Mouse (Mus musculus) urinary bladder, adult 18-20 months (tissue): ENCODE data around the gene Babam2.

Experiments used
- DNase-seq, 2 experiments: peaks; one replicate each; pipeline ENCODE4 v3.0.0; 2022; ENCODE audit warnings: low spot score in 2 of 2, mixed read lengths in 2 of 2

The Babam2 gene

DNA sequence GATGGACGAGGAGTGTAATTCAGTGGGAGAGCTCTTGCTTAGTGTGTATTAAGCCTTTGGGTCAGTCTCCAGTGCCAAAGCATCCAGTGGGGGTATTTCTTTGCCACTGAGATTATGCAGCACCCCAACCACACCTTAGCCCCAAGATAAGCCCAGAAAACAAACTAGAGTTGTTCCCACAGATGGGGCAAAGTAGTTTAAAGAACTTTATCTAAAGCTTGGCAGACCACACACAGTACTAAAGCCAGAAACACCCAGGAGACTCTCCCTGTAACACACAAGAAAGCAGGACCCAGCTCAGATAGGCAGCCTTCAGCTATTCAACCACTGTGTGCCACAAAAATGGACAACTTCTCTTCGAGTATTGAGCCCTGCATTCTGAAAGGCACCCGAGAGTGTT lies 376.6 kb downstream of the Babam2 start:
- DNase-seq, result no peak

DNA sequence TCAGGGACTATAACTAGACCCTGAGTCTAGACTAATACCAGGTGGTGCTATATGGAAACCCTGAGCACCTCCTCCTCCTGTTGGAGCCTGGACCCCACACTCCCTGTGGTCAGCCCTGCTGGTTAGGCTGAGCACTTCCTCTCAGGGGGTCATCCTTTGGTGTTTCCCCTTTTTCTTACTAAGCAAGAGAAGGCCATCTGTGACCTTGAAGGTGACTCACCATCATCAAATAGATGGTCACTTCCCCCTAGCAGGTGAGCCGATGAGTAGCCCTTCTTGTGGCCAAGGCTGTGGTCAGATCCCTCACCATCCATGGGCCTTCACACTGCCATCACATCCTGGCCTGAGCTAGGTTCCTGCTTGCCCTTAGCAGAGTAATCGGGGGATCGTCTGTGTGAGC lies 379.7 kb downstream of the Babam2 start:
- DNase-seq, result no peak

DNA sequence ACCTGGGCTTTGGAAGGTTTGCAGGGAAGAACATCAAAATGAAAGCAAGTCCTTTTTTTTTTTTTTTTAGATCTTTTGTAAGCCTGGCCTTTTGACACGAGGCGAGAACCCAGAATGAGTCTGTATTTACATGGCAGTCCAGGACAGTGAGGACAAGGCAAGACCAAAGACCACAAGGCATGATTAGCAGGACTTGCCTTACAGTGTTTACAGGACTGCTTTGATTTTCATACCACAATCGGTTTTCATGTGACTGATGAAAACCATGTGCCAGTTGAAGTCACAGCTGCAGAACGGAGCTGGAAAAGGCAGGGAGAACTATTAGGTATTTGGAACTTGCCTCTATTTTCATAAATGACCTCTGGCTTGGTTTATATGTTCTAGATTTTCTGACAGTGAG lies 381.5 kb downstream of the Babam2 start:
- no peak for DNase-seq

DNA sequence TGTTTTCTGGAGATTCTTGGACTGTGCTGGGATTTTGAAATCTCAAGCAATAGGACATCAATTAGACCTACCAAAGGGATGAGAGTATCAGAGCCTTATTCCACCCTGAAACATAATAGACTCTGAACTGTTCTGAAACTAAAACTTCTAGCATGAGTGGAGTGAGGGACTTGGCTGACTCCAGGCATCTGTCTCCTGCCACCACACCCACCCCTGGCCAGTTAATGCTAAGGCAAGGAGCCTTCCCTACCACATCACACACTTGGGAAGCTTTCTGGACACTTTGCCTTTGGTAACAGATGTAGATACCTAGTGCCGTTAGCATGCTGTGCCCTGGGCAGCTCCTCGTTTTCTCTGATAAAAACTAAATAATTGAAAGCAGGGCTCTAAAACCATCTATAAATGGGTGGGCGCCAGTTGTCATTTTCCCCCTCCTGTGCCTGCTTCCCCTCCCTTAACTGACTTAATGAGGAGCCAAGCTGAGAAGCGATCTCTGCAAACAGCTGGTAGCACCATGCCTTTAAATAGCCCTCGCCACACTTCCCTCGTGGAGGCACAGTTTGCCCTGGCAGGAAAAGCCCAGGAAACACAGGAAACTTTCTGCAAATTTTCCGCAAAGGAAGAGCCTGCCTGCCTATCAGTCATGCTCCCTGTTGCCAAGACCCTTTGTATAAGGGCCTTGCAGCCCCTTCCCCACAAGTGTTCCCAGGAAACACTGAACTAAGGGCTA lies 383.2 kb downstream of the Babam2 start:
- no peak for DNase-seq

DNA sequence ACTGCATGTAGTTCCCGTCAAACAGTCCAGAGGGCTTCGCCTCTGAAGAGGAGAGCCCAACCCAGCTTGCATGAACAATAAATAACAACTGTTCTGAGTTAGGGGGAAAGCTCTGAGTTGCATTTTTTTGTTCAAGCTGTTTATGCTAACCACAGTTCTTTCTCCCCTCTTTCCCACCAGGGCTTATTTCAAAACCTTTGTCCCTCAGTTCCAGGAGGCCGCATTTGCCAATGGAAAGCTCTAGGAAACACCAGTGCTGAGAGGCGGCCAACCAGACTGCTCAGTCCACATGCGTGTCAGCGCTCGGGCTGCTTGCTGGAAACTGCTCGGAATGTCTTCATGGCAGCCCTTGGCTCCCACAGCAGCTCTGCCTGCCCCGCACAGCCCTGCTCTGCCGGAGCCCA lies 386.9 kb downstream of the Babam2 start:
- no peak for DNase-seq

DNA sequence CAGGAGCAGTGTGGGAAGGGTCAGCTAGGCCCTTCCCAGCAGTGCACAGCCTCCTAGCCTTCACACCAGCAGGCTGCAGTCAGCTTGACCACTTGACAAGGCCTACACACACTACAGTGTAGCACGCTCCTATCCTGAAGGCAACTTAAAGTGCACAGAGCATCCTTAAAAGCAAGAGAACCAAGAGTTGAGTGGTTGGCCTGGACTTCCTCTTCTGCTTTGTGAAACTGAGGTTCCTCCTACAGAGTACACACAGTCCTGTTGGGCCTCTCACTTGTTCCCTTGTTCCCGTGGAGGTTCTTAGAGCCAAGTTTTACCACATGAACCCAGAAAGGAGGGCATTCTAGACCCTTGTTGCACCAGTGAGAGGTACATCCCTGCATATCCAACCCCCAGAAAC lies 388.1 kb downstream of the Babam2 start:
- DNase-seq, result no peak

DNA sequence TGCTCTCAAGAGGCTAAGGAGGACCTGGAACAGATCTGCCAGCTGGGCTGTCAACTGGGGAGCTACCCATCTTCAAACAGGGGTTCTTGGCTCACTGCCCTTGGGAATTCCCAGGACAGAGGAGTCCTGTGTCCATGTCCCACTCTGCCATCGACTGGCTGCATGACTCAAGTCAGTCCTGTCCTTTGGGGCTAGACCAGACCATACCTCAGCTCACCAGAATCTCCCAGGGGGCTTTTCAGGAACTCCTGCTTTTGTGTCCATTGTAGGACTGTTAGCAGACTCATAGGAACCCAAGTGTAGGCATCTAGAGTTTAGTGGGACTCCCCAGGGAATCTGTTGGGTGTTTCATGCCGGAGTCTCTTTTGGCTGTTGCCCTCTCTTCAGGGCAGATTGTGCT lies 388.5 kb downstream of the Babam2 start:
- no peak for DNase-seq

DNA sequence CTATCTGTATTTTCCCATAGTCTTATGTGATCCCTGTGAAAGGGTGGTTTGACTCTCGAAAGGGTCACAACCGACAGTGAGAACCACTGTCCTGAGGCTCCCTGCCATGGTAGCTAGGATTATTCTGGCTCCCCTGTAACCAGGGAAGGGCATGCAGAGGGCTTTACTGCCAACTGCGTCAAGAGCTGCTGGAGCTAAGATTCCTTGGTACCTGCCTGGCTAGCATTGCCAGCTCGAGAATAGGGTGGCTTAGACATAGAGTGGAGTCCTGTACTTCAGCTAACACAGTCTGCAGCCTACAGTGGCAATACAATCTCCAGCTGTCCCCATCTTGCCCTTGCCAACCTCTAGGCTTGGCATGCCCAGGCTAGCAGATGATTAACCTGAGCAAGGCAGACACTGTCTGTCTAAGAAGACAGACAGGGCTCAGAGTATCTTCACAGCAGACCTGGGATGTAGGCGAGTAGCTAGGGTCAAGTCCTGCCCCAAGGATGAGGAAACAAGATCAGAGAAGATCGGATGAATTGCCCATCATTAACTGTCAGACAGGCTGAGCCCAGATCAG lies 389.1 kb downstream of the Babam2 start:
- no peak for DNase-seq

DNA sequence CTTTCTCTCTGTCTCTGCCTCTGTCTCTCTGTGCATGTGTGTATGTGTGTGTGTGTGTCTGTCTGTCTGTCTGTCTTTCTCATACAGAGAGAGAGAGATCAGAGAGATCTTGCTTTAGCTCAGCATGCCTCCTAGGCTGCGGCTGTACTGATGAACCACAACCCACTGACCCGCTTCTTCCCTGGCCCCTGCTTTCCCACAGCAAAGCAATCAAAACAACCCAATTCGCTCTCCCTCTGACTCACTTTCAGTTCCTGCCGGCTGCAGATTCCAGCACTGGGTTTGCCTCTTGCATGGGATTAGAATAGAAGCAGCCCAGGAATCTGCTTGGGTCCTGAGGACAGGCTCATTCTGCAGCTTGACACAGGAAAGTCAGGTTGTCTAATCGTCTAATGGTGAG lies 392.0 kb downstream of the Babam2 start:
- no peak for DNase-seq

DNA sequence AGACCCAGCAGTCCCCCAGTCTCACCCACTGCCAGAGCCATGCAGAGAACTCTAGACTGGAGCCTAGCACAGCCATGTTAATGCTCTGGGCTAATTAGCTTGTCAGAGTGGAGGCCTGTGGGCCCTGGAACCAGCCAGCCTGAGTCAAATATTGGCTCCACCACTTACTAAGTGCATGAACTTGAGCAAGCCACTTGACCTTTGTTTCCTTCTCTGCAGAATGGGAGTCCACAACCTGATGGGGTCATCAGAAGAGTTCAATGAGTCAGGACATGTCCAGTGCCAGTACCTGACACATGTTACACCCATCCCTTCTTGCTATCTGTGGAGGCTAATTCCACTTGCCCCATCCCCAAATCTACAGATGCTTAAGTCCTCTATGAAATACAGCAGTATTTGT lies 394.8 kb downstream of the Babam2 start:
- no peak for DNase-seq

DNA sequence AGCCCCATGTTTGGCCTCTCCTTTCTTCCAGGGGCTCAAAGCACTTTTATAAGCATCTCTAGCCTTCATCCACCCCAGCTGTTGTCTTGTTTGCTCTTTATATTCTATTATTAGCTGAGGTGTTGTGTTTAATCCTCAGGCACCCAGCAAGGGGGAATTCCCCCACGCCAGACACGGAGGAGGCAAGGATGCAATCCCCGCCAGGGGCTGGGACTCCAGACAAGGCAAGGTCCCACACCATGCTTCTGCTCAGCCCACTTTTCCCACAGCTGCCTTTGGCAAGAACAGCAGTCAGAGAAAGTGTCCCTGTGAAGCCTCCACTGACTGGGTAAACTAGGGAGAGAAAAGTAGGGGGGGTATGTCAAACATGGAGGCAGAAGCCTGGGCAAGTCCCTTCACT lies 401.2 kb downstream of the Babam2 start:
- DNase-seq, result no peak

DNA sequence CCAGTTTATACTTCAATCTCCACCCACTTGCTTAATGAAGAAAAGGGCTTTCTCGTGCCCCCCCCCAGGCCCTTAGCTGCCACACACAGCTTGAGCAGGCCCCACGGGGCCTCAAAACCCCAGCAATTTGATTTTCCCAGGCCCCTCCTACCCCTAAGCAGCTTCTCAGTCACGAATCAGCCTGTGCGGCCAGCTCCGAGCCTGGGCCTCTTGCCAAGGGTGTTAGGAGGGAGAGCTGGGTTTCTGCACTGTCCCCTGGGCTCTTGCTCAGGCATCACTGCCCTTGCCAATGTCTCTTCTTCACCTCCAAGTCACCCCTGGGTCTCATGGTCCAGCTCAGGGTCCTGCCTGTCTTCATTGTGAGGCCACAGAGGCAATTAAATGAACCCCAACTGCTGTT lies 405.0 kb downstream of the Babam2 start:
- no peak for DNase-seq

DNA sequence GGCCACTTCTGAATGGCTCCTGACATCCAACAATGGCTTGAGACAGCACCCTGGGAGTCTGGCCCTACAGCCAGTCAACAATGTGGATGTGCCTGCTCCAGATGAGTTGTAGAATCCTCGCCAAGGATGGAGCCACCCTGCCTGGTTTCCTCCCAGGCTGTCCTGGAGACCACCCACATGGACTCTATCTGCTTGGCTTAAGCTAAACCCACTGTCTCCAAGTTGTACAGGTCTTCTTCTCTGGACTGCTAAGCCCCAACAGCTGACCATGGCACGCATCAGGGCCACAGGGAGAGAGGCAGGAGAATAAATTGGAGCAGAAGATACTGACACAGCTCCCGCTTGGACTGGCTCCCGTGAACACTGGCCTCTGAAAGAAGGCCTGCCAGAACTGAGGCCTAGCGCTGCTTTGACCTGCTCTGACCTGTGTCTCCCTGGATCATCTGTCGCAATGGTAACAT lies 405.5 kb downstream of the Babam2 start:
- DNase-seq, result no peak

DNA sequence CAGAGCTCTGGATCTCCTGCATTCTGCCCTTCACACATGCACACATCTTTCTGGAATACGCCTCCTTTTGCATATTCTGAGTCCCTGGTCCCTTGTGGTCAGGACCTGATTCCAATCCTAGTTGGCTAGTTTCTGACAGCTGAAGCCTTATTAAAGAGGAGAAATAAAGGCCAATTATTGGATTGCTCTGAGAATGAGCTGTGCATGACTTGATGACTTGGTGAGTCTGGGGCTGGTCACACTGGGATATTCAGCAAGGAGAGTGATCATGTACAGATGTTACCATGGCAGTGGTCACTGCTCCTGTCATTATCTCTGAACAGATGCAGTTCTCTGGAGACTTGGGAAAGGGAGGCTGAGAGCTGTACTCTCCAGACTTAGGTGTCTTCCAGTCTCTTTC lies 406.1 kb downstream of the Babam2 start:
- no peak for DNase-seq

DNA sequence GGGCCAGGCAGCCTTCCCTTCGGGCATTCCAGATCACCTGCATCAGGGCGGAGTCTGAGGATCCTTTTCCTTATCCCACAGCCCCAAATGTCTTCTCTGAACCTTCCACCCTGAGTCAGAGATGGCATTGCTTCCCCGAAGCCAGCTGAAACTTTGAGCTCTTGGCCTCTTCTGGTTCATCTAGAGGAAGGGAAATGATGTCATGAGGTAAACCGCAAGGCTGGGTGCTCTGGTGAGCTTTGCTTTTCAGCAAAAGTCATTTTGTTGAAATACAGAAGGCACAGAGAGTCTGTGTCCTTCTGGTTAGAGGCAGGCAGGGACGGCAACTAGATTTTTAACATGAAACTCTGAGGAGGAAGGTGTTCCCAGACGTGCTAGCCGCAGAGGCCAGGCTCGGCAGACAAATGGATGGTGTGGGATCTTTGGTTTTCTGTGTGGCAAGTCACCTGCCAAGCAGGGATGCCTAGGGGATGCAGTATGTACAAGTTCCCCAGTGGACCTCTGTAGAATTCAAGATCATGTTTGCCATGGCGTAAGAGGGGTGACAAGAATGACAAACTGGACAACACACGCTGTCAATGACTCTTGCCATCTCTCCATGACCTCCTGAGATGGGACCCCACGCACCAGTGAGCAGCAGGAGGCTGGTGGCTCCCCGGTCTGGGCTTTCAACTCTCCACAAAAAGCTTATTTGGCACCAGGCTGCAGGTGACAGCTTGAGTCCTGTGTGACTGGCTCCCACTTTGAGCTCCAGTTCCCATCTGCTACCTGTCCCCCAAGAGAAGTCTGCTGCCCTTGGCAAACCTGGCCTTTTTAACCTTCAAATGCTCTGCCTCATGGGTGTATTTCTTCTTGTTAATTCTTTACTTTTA lies 406.9 kb downstream of the Babam2 start:
- DNase-seq, result no peak

DNA sequence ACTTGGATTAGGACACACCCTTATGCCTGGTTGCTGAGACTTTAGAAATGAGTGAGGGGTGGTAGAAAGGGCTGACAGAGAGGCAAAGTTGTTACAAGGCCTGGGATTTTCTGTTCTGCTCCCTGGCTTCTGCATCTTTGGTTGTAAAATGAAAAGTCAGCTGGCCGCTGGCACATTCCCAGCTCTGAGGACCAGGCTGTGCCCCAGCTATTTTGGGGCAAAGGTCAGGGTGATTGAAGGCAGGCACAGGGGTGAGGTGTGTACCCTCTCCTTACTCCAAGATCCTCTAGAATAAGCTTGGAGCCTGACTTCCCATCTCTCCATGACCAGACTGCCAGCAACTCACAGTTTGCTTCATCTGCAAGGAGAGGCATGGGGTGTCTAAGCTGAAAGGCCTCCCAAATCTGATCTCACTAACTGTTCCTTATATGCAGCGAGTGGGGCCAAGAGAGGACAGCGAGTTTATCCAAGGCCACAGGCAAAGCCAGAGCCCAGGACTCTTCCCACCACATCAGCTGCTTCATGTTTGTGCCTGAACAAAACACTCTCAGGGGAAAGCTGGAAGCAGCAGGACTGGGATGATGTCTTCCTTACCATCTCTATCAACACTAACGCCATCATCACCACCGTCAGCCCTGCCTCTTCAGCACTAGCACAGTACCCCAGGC lies 409.1 kb downstream of the Babam2 start:
- no peak for DNase-seq

DNA sequence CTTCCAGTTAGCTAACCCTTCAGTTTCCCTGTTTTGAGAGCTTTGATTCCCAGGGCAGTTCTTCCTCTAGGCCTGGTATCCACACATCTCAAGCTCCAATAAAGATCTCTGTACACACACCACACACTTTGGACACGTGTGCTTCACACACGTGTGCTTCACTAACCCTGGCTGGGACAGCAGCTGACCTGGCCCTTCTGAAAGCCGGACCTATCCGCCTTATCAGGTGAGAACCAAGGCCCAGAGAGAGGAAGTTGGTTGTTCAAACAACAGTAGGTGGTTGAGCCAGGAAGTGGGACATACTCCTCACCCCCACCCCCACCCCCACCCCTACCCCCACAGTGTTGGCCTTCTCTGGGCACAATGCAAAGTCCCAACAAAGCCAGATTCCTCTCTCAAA lies 413.2 kb downstream of the Babam2 start:
- DNase-seq, result no peak

DNA sequence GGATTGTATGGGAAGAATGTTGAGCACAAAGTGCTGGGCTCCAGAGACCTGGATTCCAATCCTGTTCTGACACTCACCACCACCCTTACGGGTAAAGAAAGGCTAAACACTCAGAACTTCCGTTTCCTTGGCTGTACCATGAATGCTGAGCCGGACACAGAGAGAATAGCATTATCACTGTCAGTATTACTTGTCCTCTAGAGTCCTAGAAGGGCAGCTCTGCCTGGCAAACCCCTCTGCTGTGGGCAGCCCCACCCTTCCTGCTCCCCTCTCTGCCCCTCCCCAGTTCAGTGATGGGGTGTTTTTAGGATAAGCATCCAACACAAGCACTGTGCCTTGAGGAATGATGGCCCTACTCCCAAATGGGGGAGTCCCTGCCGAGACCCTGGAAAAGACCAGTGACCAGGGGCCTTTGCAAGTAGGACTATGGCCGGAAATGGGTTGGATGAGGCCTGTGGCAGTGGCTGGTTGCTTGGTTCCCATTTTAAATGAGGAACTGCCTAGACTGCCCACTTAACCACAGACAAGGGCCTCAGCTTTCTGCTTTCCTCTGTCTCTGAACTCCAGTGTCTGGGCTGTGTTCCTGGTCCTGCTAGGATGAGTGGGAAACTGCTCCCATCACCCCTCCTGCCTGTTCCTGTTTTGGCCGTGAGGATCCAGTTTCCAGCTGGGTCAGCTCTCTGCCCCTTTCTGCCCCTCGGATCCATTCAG lies 414.9 kb downstream of the Babam2 start:
- no peak for DNase-seq

DNA sequence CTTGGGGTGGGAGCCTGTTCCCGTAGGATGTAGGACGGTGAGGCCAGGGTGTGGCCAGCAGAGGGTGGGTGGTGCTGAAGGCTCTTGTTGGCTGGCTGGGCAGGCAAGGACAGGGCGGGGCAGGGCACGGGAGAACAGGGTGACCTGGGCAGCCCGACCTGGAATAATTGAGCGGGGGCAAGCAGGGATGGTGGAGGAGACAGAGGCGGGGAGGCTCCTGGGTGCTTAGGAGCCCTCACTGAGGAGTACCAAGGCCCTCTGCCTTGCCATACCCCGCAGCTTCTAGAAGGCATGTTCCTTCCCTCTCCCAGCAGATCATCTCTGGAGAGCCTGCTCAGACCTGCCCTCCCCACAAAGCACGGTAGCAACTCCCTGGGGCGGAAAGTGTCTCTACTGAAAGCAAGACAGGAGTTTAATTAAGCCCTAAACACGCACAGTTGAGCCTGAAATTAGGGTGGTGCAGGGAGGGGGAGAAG lies 423.5 kb downstream of the Babam2 start:
- peak; percentile 49 to 63 for DNase-seq

DNA sequence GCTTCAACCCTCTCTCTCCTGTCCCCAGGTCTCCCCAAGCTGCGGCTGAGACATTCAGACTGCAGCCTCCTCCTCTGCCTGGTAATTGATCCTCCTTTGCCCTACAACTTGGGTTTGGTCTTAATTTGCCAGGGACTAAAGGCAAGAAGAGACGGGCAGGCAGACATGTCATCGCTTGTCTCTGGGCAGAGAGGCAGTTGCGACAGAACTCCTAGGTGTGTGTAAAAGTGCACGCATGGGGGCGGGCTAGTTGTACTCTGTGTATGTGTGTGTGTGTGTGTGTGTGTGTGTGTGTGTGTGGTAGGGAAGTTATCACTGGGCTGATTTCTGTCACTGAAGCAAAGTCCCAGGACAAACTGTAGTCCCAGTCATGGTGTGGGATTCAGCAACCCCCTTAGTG lies 424.5 kb downstream of the Babam2 start:
- peak; percentile 80 to 84 for DNase-seq

DNA sequence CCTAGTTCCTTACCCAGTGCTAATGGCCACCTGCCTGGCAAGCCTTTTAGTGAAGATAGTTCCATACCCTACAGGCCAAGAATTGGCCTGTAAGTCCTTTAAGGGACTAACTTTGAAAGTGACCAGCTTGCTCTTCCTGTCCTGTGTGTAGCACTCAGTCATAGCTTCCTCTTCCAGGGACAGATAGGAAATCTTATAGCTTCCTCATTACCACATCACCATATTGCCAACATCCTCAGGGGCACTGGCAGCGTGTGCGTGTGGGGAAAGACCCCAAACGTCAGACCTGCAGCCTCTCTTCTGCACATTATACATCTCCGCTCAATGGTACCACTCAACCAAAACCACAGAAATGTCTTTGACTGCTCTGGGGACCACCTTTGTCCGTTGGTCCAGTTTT lies 424.9 kb downstream of the Babam2 start:
- DNase-seq, result no peak

DNA sequence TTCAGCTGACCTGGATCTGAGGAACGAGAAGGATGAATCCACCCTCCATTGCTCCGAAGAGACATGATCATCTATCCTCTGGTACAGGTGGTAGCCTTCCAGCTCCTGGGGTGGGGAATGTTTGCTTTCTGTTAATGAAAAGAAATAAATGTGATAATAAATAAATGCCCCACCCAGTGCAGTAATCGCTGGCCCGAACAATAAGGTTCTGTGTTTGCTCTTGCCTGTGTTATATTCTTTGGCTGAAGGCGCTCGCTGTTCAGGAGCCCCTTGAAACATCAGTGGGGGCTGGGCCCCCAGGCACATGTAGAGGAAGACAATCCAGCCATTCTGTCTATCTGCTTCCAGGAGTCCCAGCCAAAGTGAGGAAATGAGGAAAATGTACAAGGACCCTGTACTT lies 427.5 kb downstream of the Babam2 start:
- DNase-seq, result no peak
